Mouse (Mus musculus) retina, embryonic 14.5 days (tissue): ENCODE measurements around the gene Tmed11.
A peak's percentile ranks its signal among the peaks of the same experiment; 100 is the strongest.
"Not testable (repeated sequence)": the region's sequence is repeated elsewhere in the genome, so short reads cannot be mapped to it uniquely, and the experiment has no call there.

Experiments
- DNase-seq: peaks from one replicate; pipeline ENCODE4 v3.0.0-alpha.2; 2015; ENCODE audit warnings: low spot score

Tmed11 gene

GRCm38 (mm10) chr5:108795263-108795662 lies at the start of gene Tmed11:
TSS of gene Tmed11 (minus strand) at chr5:108795363.
- DNase-seq: not testable (repeated sequence)

GRCm38 (mm10) chr5:108836156-108836555 lies 41.0 kb upstream of the Tmed11 start:
- DNase-seq: peak; percentile 31

- DNase-seq: no peak
Measured at GRCm38 (mm10) chr5:108823276-108823675, 28.1 kb upstream of the Tmed11 start.

- not testable (repeated sequence) for DNase-seq
Measured at GRCm38 (mm10) chr5:108808750-108809149, 13.6 kb upstream of the Tmed11 start, which contains the start of gene Vmn2r8. TSS of gene Vmn2r8 (minus strand) at chr5:108808850.

- no peak for DNase-seq
Measured at GRCm38 (mm10) chr5:108803646-108804045, 8.5 kb upstream of the Tmed11 start.

GRCm38 (mm10) chr5:108790385-108790784 lies 4.8 kb downstream of the Tmed11 start:
- peak; percentile 50 for DNase-seq

GRCm38 (mm10) chr5:108774630-108775306 lies 20.4 kb downstream of the Tmed11 start, which contains the start of gene Rnf212:
TSS of gene Rnf212 (minus strand) at chr5:108774982.
- DNase-seq: no peak

GRCm38 (mm10) chr5:108760002-108760401 lies 35.2 kb downstream of the Tmed11 start:
- no peak for DNase-seq

GRCm38 (mm10) chr5:108758396-108758795 lies 36.8 kb downstream of the Tmed11 start:
- peak; percentile 22 for DNase-seq

GRCm38 (mm10) chr5:108751258-108751657 lies 43.9 kb downstream of the Tmed11 start:
- DNase-seq: not testable (repeated sequence)

- DNase-seq: no peak
Measured at GRCm38 (mm10) chr5:108750328-108751210, 44.6 kb downstream of the Tmed11 start.

GRCm38 (mm10) chr5:108744629-108745028 lies 50.5 kb downstream of the Tmed11 start:
- DNase-seq: no peak

GRCm38 (mm10) chr5:108743856-108744255 lies 51.3 kb downstream of the Tmed11 start:
- DNase-seq: peak; percentile 55

- DNase-seq: no peak
Measured at GRCm38 (mm10) chr5:108742596-108742995, 52.6 kb downstream of the Tmed11 start.

- no peak for DNase-seq
Measured at GRCm38 (mm10) chr5:108741844-108742243, 53.3 kb downstream of the Tmed11 start.

GRCm38 (mm10) chr5:108727425-108727824 lies 67.7 kb downstream of the Tmed11 start:
- no peak for DNase-seq
